In genomic region chr1:59269466-59269865, GRCm38 (mm10) we compare ENCODE assay signal across 20 mouse cellular contexts. TPM values are rescaled to one million over a fixed set of nuclear protein-coding genes. Genes with fewer than 3 reads are reported as not detected.
DNase-seq lines count a peak whose midpoint lies in the region; ATAC-seq lines count a peak whose summit lies in the region.
"Had no signal": no experiment of that assay in that cellular context is flagged by ENCODE, and none has a peak within 500 bp of the region (broad histone marks: within the 10 kb centered on the region; RNA-seq: fewer than 3 reads in every experiment).

No protein-coding gene starts in this region.

- H3K4me3 ChIP-seq in hindbrain, embryonic 12.5 days: no peak overlapping the region
- no peak overlapping the region for H3K4me3 ChIP-seq in hindbrain, embryonic 11.5 days (ENCODE audit: low read depth, low read length)
- H3K4me3 ChIP-seq in embryonic facial prominence, embryonic 11.5 days (ENCODE audit: low read depth, low read length): no peak overlapping the region
- peak overlapping the region; percentile 29 for H3K4me3 ChIP-seq in limb, embryonic 10.5 days
- no peak overlapping the region for H3K4me3 ChIP-seq in neural tube, embryonic 14.5 days (ENCODE audit: low read depth, low read length)
- H3K4me3 ChIP-seq: heart, embryonic 10.5 days; layer of hippocampus, adult 2 months; midbrain, embryonic 12.5 days had no signal

- H3K4me2 ChIP-seq in hindbrain, embryonic 12.5 days (replicated peaks): no peak overlapping the region
- no peak overlapping the region for H3K4me2 ChIP-seq in hindbrain, embryonic 11.5 days (replicated peaks; ENCODE audit: low read depth, low read length)
- no peak overlapping the region for H3K4me2 ChIP-seq in embryonic facial prominence, embryonic 11.5 days (ENCODE audit: low read depth, low read length)
- no peak overlapping the region for H3K4me2 ChIP-seq in neural tube, embryonic 14.5 days (ENCODE audit: low read depth, low read length)
- H3K4me2 ChIP-seq: midbrain, embryonic 12.5 days had no signal

- no peaks in the 10 kb centered on the region for H3K27me3 ChIP-seq in hindbrain, embryonic 12.5 days
- H3K27me3 ChIP-seq in hindbrain, embryonic 11.5 days (ENCODE audit: control insufficient read depth, insufficient read depth, low read length): no peaks in the 10 kb centered on the region
- H3K27me3 ChIP-seq in embryonic facial prominence, embryonic 11.5 days (ENCODE audit: control insufficient read depth, insufficient read depth, low read length): no peaks in the 10 kb centered on the region
- no peaks in the 10 kb centered on the region for H3K27me3 ChIP-seq in limb, embryonic 10.5 days (ENCODE audit: low read depth, poor library complexity, severe bottlenecking)
- no peaks in the 10 kb centered on the region for H3K27me3 ChIP-seq in neural tube, embryonic 14.5 days (ENCODE audit: control insufficient read depth, insufficient read depth, low read length)
- H3K27me3 ChIP-seq: midbrain, embryonic 12.5 days had no signal

- DNase-seq in hindbrain, embryonic 11.5 days (ENCODE audit: low spot score): no peak
- no peak for DNase-seq in embryonic facial prominence, embryonic 11.5 days (ENCODE audit: low spot score)
- no peak for DNase-seq in limb, embryonic 10.5 days (ENCODE audit: low spot score)
- no peak for DNase-seq in retina, postnatal 1 day
- no peak for DNase-seq in natural killer cell, adult 2 months (ENCODE audit: low spot score in 2 of 2)
- DNase-seq: adrenal gland, adult 8-10 months; cerebellum, adult 9-11 months; kidney, adult 2 months; thymus, postnatal 25 days had no signal

- no peaks in the 10 kb centered on the region for H3K36me3 ChIP-seq in hindbrain, embryonic 12.5 days
- no peaks in the 10 kb centered on the region for H3K36me3 ChIP-seq in hindbrain, embryonic 11.5 days (ENCODE audit: control insufficient read depth, insufficient read depth, low read length)
- no peaks in the 10 kb centered on the region for H3K36me3 ChIP-seq in embryonic facial prominence, embryonic 11.5 days (replicated peaks; ENCODE audit: control insufficient read depth, insufficient read depth, low read depth, low read length)
- H3K36me3 ChIP-seq in limb, embryonic 10.5 days: no peaks in the 10 kb centered on the region
- H3K36me3 ChIP-seq in neural tube, embryonic 14.5 days (ENCODE audit: control insufficient read depth, insufficient read depth, low read length): no peaks in the 10 kb centered on the region
- H3K36me3 ChIP-seq: heart, embryonic 10.5 days; midbrain, embryonic 12.5 days had no signal

- peak overlapping the region; percentile 40; the same call in 1 of the 2 replicates for H3K27ac ChIP-seq in hindbrain, embryonic 12.5 days
- no peak overlapping the region for H3K27ac ChIP-seq in hindbrain, embryonic 11.5 days (ENCODE audit: low read depth, low read length)
- H3K27ac ChIP-seq in embryonic facial prominence, embryonic 11.5 days (replicated peaks; ENCODE audit: low read depth, low read length): peak overlapping the region; percentile 70; the same call in 1 of the 2 replicates
- H3K27ac ChIP-seq in limb, embryonic 10.5 days: peak overlapping the region; percentile 86
- H3K27ac ChIP-seq in neural tube, embryonic 14.5 days (ENCODE audit: low read depth, low read length): peak overlapping the region; percentile 58; the same call in 1 of the 2 replicates
- H3K27ac ChIP-seq: layer of hippocampus, adult 2 months; midbrain, embryonic 12.5 days had no signal

- H3K9me3 ChIP-seq in hindbrain, embryonic 12.5 days (replicated peaks): no peaks in the 10 kb centered on the region
- H3K9me3 ChIP-seq in hindbrain, embryonic 11.5 days (ENCODE audit: control insufficient read depth, low read length): no peaks in the 10 kb centered on the region
- no peaks in the 10 kb centered on the region for H3K9me3 ChIP-seq in embryonic facial prominence, embryonic 11.5 days (replicated peaks; ENCODE audit: control insufficient read depth, low read length)
- H3K9me3 ChIP-seq in limb, embryonic 10.5 days (replicated peaks): no peaks in the 10 kb centered on the region
- H3K9me3 ChIP-seq in neural tube, embryonic 14.5 days (ENCODE audit: control insufficient read depth, low read length): no peaks in the 10 kb centered on the region
- H3K9me3 ChIP-seq: heart, embryonic 10.5 days; midbrain, embryonic 12.5 days had no signal

- WGBS in hindbrain, embryonic 12.5 days: 79% methylated on average over 6 of the region's 6 CpGs
- 84% methylated on average over 6 of the region's 6 CpGs for WGBS in hindbrain, embryonic 11.5 days
- 62% methylated on average over 6 of the region's 6 CpGs for WGBS in embryonic facial prominence, embryonic 11.5 days
- WGBS in limb, embryonic 10.5 days: 71% methylated on average over 6 of the region's 6 CpGs
- 75% methylated on average over 6 of the region's 6 CpGs for WGBS in neural tube, embryonic 14.5 days

- no peak overlapping the region for H3K9ac ChIP-seq in hindbrain, embryonic 12.5 days
- no peak overlapping the region for H3K9ac ChIP-seq in hindbrain, embryonic 11.5 days (ENCODE audit: low read depth, low read length)
- no peak overlapping the region for H3K9ac ChIP-seq in embryonic facial prominence, embryonic 11.5 days (replicated peaks; ENCODE audit: low read length)
- no peak overlapping the region for H3K9ac ChIP-seq in neural tube, embryonic 14.5 days (replicated peaks; ENCODE audit: low read depth, low read length)
- H3K9ac ChIP-seq: midbrain, embryonic 12.5 days had no signal

- ATAC-seq in hindbrain, embryonic 12.5 days (ENCODE audit: low FRiP score): no peak
- ATAC-seq in hindbrain, embryonic 11.5 days (ENCODE audit: low FRiP score): no peak
- ATAC-seq in embryonic facial prominence, embryonic 11.5 days (replicated peaks; ENCODE audit: insufficient number of reproducible peaks, low FRiP score, low TSS enrichment, low read depth): no peak
- no peak for ATAC-seq in neural tube, embryonic 14.5 days (ENCODE audit: low read depth)
- ATAC-seq in erythroblast, adult 5-6 weeks (replicated peaks; ENCODE audit: low FRiP score, poor library complexity, severe bottlenecking): no peak
- ATAC-seq: inflammation-experienced regulatory T-cells, adult 6 months; lung, postnatal 0 days had no signal

- peaks cover 18% of the 10 kb centered on the region; the same call in 1 of the 2 replicates for H3K4me1 ChIP-seq in hindbrain, embryonic 12.5 days
- H3K4me1 ChIP-seq in hindbrain, embryonic 11.5 days (replicated peaks; ENCODE audit: control insufficient read depth, insufficient read depth, low read length): no peaks in the 10 kb centered on the region
- H3K4me1 ChIP-seq in embryonic facial prominence, embryonic 11.5 days (ENCODE audit: control insufficient read depth, insufficient read depth, low read length): no peaks in the 10 kb centered on the region; the same call in 1 of the 2 replicates
- peaks cover 42% of the 10 kb centered on the region for H3K4me1 ChIP-seq in limb, embryonic 10.5 days
- H3K4me1 ChIP-seq in neural tube, embryonic 14.5 days (ENCODE audit: control insufficient read depth, insufficient read depth, low read length): 0 out of 2 replicates have a peak, but pooled peaks cover 4% of the 10 kb centered on the region
- H3K4me1 ChIP-seq: midbrain, embryonic 12.5 days had no signal

RNA-seq across cellular contexts. Expression of gene Cdk15, which starts 12.8 kb away (rescaled TPM):
- polyA plus RNA-seq in hindbrain, embryonic 12.5 days (2016; fragmentation: Nextera tagmentation; extraction: Ambion mirVana): 1.4 and 2.0 TPM in 2 replicates
- polyA plus RNA-seq in hindbrain, embryonic 11.5 days (2014; fragmentation: Nextera tagmentation; extraction: Ambion mirVana): 1.1 and 1.8 TPM in 2 replicates
- polyA plus RNA-seq in embryonic facial prominence, embryonic 11.5 days (2014; fragmentation: Nextera tagmentation; extraction: Ambion mirVana): 0.64 and 0.79 TPM in 2 replicates
- polyA plus RNA-seq in limb, embryonic 10.5 days (2016; fragmentation: Nextera tagmentation; extraction: Ambion mirVana): 0.08 and 0.26 TPM in 2 replicates
- 1.0 and 1.8 TPM in 2 replicates for polyA plus RNA-seq in neural tube, embryonic 14.5 days (2014; fragmentation: Nextera tagmentation; extraction: Ambion mirVana)
- not detected in 2 replicates for total RNA-seq in erythroblast, adult 5-6 weeks (2015; ENCODE audit: low replicate concordance)
- total RNA-seq in erythroblast, adult 5-6 weeks (2017; ENCODE audit: low replicate concordance): not detected in 2 replicates
- total RNA-seq: gastrocnemius, postnatal 36 days; heart, postnatal 25 days; layer of hippocampus, adult 2 months had no signal
- polyA plus RNA-seq: inflammation-experienced regulatory T-cells, adult 6 months; liver, embryonic 16.5 days had no signal

RNA-seq across cellular contexts. Expression of gene Als2, which starts 32.4 kb away (rescaled TPM):
- polyA plus RNA-seq in hindbrain, embryonic 12.5 days (2016; fragmentation: Nextera tagmentation; extraction: Ambion mirVana): 24.6 and 24.9 TPM in 2 replicates
- polyA plus RNA-seq in hindbrain, embryonic 11.5 days (2014; fragmentation: Nextera tagmentation; extraction: Ambion mirVana): 15.9 and 16.1 TPM in 2 replicates
- polyA plus RNA-seq in embryonic facial prominence, embryonic 11.5 days (2014; fragmentation: Nextera tagmentation; extraction: Ambion mirVana): 12.3 and 13.3 TPM in 2 replicates
- 11.0 and 13.2 TPM in 2 replicates for polyA plus RNA-seq in limb, embryonic 10.5 days (2016; fragmentation: Nextera tagmentation; extraction: Ambion mirVana)
- polyA plus RNA-seq in neural tube, embryonic 14.5 days (2014; fragmentation: Nextera tagmentation; extraction: Ambion mirVana): 19.2 and 23.9 TPM in 2 replicates
- 3.1 and 12.3 TPM in 2 replicates for total RNA-seq in erythroblast, adult 5-6 weeks (2015; ENCODE audit: low replicate concordance)
- 5.5 and 6.3 TPM in 2 replicates for total RNA-seq in erythroblast, adult 5-6 weeks (2017; ENCODE audit: low replicate concordance)
